Mouse (Mus musculus) heart, postnatal 25 days (tissue): ENCODE measurements around the gene Zfp36. TPM values are rescaled to one million over a fixed set of nuclear protein-coding genes. Genes with fewer than 3 reads are reported as not detected.
A peak's percentile ranks its signal among the peaks of the same experiment; 100 is the strongest.

Source experiments
- DNase-seq: peaks from one replicate; pipeline ENCODE4 v3.0.0; 2022; ENCODE audit warnings: low spot score
- intact Hi-C: fragments of 180-260 bp; cut with DNase I; formaldehyde crosslinking; loops from one replicate; pipeline ENCODE4 v1.15.1; 2025
- total RNA-seq, 2 experiments: library from RNA; stranded (reverse); gene quantifications; 2 replicates each; pipeline ENCODE4 v1.2.3; 2021

Zfp36 gene
- total RNA-seq, 2 experiments from 2014 or later = 14.1 to 18.0 TPM

GRCm38 (mm10) chr7:28386007-28386406, 6.0 kb upstream of the Zfp36 start:
- DNase-seq = no peak
- intact Hi-C loops = loop anchor here (1.0 kb wide), 1 partner anchor 13 kb away; no protein-coding TSS in a partner anchor

- no peak for DNase-seq
- intact Hi-C loops = no loop called here
Observed at GRCm38 (mm10) chr7:28385196-28385595, 5.1 kb upstream of the Zfp36 start.

- DNase-seq = no peak
- intact Hi-C loops = no loop called here
Observed at GRCm38 (mm10) chr7:28384162-28384561, 4.1 kb upstream of the Zfp36 start.

DNA sequence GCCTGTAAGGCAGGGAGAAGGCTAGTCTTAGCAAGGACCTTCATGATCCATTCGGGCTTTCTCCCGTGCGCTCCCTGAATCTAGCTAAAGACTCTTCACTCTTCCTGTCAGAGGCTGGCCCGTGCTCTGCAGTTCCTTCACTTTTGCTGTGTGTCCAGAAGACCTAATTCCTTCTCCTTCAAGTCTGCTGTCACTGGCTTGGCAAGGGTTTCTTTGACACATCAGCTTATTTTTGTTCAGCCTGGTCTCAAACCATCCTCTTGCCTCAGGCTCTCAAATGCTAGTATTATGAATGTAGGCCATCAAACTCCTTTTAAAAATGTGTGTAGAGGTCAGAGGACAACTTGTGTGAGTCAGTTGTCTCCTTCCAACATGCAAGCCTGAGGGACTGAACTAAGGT, 3.6 kb upstream of the Zfp36 start:
- intact Hi-C loops = no loop called here
- DNase-seq = no peak

GRCm38 (mm10) chr7:28382981-28383396, 2.9 kb upstream of the Zfp36 start:
- intact Hi-C loops = no loop called here
- DNase-seq = no peak

- intact Hi-C loops = no loop called here
- no peak for DNase-seq
Observed at GRCm38 (mm10) chr7:28382347-28382951, 2.4 kb upstream of the Zfp36 start.

DNA sequence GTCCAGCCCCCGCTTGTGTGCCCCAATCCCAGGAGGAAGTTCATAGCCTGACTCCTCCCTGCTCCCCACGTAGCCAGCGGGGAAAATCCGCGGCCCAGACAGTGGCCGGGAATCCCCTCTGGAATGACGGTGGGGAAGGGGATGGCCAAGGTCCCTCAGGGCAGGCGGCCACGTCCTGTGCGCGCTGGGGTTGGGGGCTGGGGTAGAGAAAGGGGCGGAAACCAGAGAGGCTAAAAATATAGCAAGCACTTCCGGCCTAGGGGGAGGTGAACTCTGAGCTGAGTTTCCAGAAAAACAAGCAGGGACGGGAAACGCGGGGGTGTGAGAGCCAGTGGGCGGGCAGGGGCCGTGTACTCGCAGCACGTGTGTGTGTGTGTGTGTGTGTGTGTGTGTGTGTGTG, 1.9 kb upstream of the Zfp36 start:
- intact Hi-C loops = no loop called here
- DNase-seq = peak; percentile 90

DNA sequence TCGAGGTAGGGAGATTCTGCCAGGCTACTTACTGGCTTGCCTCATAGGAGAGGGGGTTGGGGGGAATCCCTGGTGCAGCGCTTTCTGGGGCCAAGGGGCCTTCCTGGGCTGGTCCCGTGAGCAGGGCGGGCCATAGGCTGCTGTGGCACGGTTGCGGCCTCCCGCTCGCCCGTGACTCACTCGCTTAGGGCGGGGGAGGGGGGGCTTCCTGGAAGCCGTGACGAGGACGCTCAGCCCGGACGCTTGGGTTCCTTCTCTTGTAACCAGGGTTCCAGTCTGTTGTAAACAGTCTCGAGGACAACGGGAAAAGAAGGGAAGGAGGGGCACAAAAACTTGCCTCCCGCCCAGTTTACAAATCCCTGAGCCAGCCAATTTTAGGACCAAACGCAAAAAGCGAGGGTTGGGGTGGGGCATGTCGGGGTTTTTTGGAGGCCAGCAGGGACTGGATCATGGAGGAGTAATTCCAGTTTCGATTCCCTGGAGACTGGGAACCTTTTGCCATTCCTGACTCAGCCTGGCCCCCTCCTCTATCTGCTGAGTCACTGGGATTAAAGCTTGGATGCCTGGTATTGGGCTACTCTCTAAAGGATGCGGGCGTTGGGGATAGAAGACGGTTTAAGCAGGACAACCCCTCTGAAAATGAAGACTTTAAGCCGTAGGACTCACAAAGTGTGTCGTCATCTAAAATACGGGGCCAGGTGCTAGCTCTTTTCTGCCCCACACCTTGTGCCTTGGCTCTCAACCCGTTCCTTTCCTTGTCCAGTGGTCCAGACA, 1.2 kb upstream of the Zfp36 start:
- intact Hi-C loops = no loop called here

GRCm38 (mm10) chr7:28378769-28379651, 1.0 kb downstream of the Zfp36 start:
- intact Hi-C loops = no loop called here
- peak; percentile 93 for DNase-seq

More for the DNA sequence above, 1.2 kb upstream of the Zfp36 start:
- peak; percentile 88 for DNase-seq

DNA sequence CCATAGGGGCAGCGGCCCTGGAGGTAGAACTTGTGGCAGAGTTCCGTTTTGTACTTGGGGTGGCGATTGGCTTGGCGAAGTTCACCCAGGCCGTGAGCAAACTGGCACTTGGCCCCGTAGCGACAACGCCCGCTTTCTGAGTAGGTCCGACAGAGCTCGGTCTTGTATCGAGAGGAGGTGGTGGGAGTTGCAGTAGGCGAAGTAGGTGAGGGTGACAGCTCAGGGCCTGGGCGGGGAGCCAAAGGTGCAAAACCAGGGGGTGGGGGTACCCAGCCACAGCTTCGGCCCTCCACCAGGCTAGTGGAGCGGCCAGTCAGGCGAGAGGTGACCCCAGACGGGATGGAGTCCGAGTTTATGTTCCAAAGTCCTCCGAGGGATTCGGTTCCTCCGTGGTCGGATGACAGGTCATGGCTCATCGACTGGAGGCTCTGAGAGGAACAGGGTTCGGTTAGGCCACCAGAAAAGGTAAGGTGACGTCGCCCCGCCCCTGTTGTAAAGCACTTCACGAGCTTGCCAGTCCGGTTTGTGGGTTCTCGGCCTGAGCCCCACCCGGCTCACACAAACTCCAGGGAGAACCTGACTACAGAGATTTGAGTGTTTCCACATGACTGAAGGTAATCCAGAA, 1.9 kb downstream of the Zfp36 start:
- peak; percentile 64 for DNase-seq
- intact Hi-C loops = no loop called here

- intact Hi-C loops = no loop called here
- DNase-seq = no peak
Observed at GRCm38 (mm10) chr7:28377190-28378065, 2.6 kb downstream of the Zfp36 start.

- DNase-seq = peak; percentile 84
- intact Hi-C loops = no loop called here
Observed at GRCm38 (mm10) chr7:28376011-28376771, 3.9 kb downstream of the Zfp36 start.

GRCm38 (mm10) chr7:28375176-28375921, 4.7 kb downstream of the Zfp36 start:
- peak; percentile 92 for DNase-seq
- intact Hi-C loops = no loop called here

- intact Hi-C loops = no loop called here
- no peak for DNase-seq
Observed at GRCm38 (mm10) chr7:28374647-28375046, 5.4 kb downstream of the Zfp36 start.

DNA sequence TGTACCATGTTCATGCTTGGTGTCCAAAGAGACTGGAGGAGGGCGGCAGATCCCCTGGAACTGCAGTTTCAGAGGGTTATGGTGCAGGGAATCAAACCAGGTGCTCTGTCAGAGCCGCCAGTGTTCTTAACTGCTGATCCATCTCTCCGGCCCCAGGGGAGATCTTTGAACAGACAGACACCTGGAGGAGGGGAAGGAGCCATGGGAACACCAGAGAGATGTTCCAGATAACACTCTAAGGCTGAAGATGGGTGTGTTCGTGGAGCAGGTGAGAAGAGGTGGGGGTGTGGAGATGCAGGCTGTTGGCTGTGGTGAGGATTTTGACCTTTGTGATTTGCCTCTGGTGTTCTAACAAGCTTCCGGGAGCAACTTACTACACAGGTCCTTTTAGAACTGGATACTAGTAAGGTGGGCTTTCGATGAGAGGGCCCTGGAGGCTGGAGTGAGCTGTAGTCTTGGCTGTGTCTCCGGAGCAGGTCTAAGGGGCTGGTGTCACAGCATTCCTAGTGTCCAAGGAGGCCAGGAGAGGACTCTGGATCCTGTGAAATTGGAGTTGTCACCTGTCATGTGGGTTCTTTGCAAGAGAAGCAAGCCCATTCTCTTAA, 6.1 kb downstream of the Zfp36 start:
- no peak for DNase-seq
- intact Hi-C loops = loop anchor here (1.0 kb wide), 1 partner anchor 12 kb away; no protein-coding TSS in a partner anchor

GRCm38 (mm10) chr7:28373131-28373581, 6.9 kb downstream of the Zfp36 start:
- DNase-seq = no peak
- intact Hi-C loops = loop anchor here (1.0 kb wide), 1 partner anchor 13 kb away; no protein-coding TSS in a partner anchor
